Comparison of ENCODE assay signal across 8 mouse cellular contexts in genomic region chr17:73302104-73302503, GRCm38 (mm10).
A peak's percentile ranks its signal among the peaks of the same experiment; 100 is the strongest.
DNase-seq lines count a peak whose midpoint lies in the region; ATAC-seq lines count a peak whose summit lies in the region.

No protein-coding gene starts in this region.

- H3K27me3 ChIP-seq in midbrain, embryonic 13.5 days, result no peaks in the 10 kb centered on the region

- H3K27ac ChIP-seq in midbrain, embryonic 13.5 days, result no peak overlapping the region

- DNase-seq in urinary bladder, adult 18-20 months (ENCODE audit: low spot score in 2 of 2), result peak; percentile 51 to 63
- no peak for DNase-seq in urinary bladder, postnatal 10 days (ENCODE audit: low spot score)
- DNase-seq in embryo, embryonic 11.5 days (ENCODE audit: low read depth, low spot score), result peak; percentile 70
- peak; percentile 78 to 82 for DNase-seq in heart, adult 18-20 months
- peak; percentile 61 for DNase-seq in kidney, adult 11 months
- peak; percentile 82 for DNase-seq in left cerebral cortex, postnatal 4 days
- peak; percentile 55 for DNase-seq in skeletal muscle tissue, adult 2 months (ENCODE audit: low read depth, low spot score)

- H3K4me2 ChIP-seq in midbrain, embryonic 13.5 days (replicated peaks), result peak overlapping the region; percentile 24; the same call in 1 of the 2 replicates

- no peak overlapping the region for H3K9ac ChIP-seq in midbrain, embryonic 13.5 days (replicated peaks)

- no peaks in the 10 kb centered on the region for H3K9me3 ChIP-seq in midbrain, embryonic 13.5 days

- peak; percentile 81 for ATAC-seq in midbrain, embryonic 13.5 days

- peaks cover 8% of the 10 kb centered on the region; the same call in 1 of the 2 replicates for H3K4me1 ChIP-seq in midbrain, embryonic 13.5 days (replicated peaks)

- H3K4me3 ChIP-seq in midbrain, embryonic 13.5 days (replicated peaks), result no peak overlapping the region

- intact Hi-C loops in left cerebral cortex, postnatal 4 days (cut with DNase I), result loop anchor here (1.0 to 2.0 kb wide), 2 partner anchors 442 to 581 kb away; no protein-coding TSS in a partner anchor

- H3K36me3 ChIP-seq in midbrain, embryonic 13.5 days, result no peaks in the 10 kb centered on the region

- WGBS in midbrain, embryonic 13.5 days, result 4% methylated on average over 10 of the region's 10 CpGs
